ENCODE assay signal across 17 mouse cellular contexts in the genomic region with DNA sequence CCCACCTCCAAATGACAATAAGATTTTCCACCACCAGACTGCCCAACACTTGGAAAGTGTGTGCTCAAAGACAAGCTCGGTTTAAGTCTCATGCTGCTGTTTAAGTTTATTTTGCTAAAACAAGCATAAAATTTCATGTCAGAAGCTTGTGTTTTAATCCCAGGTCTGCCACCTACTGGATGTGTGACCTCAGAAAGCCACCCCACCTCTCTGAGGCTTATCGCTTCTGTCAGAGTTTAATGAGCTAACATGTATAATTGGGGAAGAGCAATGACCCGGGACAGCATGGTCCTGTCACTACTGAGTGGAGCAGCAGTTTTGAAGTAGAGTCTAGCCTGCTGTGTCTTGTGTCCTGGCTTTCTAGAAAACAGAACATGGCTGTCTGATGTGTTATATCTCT.
A peak's percentile ranks its signal among the peaks of the same experiment; 100 is the strongest.
DNase-seq lines count a peak whose midpoint lies in the region; ATAC-seq and TF ChIP-seq lines count a peak whose summit lies in the region.
"Had no signal": no experiment of that assay in that cellular context is flagged by ENCODE, and none has a peak within 500 bp of the region (broad histone marks: within the 10 kb centered on the region; RNA-seq: fewer than 3 reads in every experiment).

No protein-coding gene starts in this region.

- no peaks in the 10 kb centered on the region for H3K27me3 ChIP-seq in kidney, embryonic 14.5 days (ENCODE audit: control insufficient read depth, insufficient read depth, low read length)
- no peaks in the 10 kb centered on the region for H3K27me3 ChIP-seq in lung, postnatal 0 days (replicated peaks; ENCODE audit: insufficient read depth, low read length)
- no peaks in the 10 kb centered on the region for H3K27me3 ChIP-seq in hindbrain, embryonic 11.5 days (ENCODE audit: control insufficient read depth, insufficient read depth, low read length)
- H3K27me3 ChIP-seq: heart, embryonic 15.5 days; limb, embryonic 15.5 days; neural tube, embryonic 12.5 days had no signal

- H3K36me3 ChIP-seq in kidney, embryonic 14.5 days (ENCODE audit: control insufficient read depth, insufficient read depth, low read length) = no peaks in the 10 kb centered on the region
- H3K36me3 ChIP-seq in lung, postnatal 0 days (ENCODE audit: insufficient read depth, low read length) = no peaks in the 10 kb centered on the region
- H3K36me3 ChIP-seq in hindbrain, embryonic 11.5 days (ENCODE audit: control insufficient read depth, insufficient read depth, low read length) = no peaks in the 10 kb centered on the region
- H3K36me3 ChIP-seq: heart, embryonic 15.5 days; limb, embryonic 15.5 days; neural tube, embryonic 12.5 days had no signal

- no peak for ATAC-seq in kidney, embryonic 14.5 days (ENCODE audit: low FRiP score, low TSS enrichment)
- no peak for ATAC-seq in lung, postnatal 0 days
- ATAC-seq in hindbrain, embryonic 11.5 days (ENCODE audit: low FRiP score) = no peak
- ATAC-seq: forebrain, embryonic 16.5 days; midbrain, embryonic 16.5 days had no signal

- no peak overlapping the region for H3K27ac ChIP-seq in kidney, embryonic 14.5 days (ENCODE audit: low read depth, low read length)
- H3K27ac ChIP-seq in lung, postnatal 0 days (ENCODE audit: low read length) = no peak overlapping the region
- no peak overlapping the region for H3K27ac ChIP-seq in cortical plate, adult 2 months (ENCODE audit: insufficient read depth, low read length)
- H3K27ac ChIP-seq in hindbrain, embryonic 11.5 days (ENCODE audit: low read depth, low read length) = no peak overlapping the region
- H3K27ac ChIP-seq: heart, embryonic 15.5 days; hindbrain, embryonic 14.5 days; limb, embryonic 15.5 days; neural tube, embryonic 12.5 days had no signal

- no peak overlapping the region for H3K9ac ChIP-seq in kidney, embryonic 14.5 days (ENCODE audit: low read depth, low read length)
- no peak overlapping the region for H3K9ac ChIP-seq in lung, postnatal 0 days (replicated peaks; ENCODE audit: low read depth)
- no peak overlapping the region for H3K9ac ChIP-seq in hindbrain, embryonic 11.5 days (ENCODE audit: low read depth, low read length)
- H3K9ac ChIP-seq: heart, embryonic 15.5 days; hindbrain, embryonic 14.5 days; limb, embryonic 15.5 days; neural tube, embryonic 12.5 days had no signal

- H3K4me2 ChIP-seq in kidney, embryonic 14.5 days (replicated peaks; ENCODE audit: low read depth, low read length) = no peak overlapping the region
- H3K4me2 ChIP-seq in lung, postnatal 0 days (replicated peaks; ENCODE audit: low read depth, low read length) = no peak overlapping the region
- no peak overlapping the region for H3K4me2 ChIP-seq in hindbrain, embryonic 11.5 days (replicated peaks; ENCODE audit: low read depth, low read length)
- H3K4me2 ChIP-seq: heart, embryonic 15.5 days; hindbrain, embryonic 14.5 days; limb, embryonic 15.5 days; neural tube, embryonic 12.5 days had no signal

- peak; percentile 22 for DNase-seq in adrenal gland, postnatal 10 days
- no peak for DNase-seq in adrenal gland, postnatal 14 days
- DNase-seq in kidney, adult 9 months = peak; percentile 7
- DNase-seq in lung, postnatal 0 days (ENCODE audit: low spot score) = no peak
- DNase-seq in lung, postnatal 4 days = no peak
- no peak for DNase-seq in hindbrain, embryonic 11.5 days (ENCODE audit: low spot score)
- DNase-seq: gastrocnemius, postnatal 36 days; spleen, adult 18-20 months; thymus, postnatal 4 days had no signal

- H3K9me3 ChIP-seq in kidney, embryonic 14.5 days (ENCODE audit: control insufficient read depth, low read length) = no peaks in the 10 kb centered on the region
- H3K9me3 ChIP-seq in lung, postnatal 0 days (ENCODE audit: low read length) = no peaks in the 10 kb centered on the region
- no peaks in the 10 kb centered on the region for H3K9me3 ChIP-seq in hindbrain, embryonic 11.5 days (ENCODE audit: control insufficient read depth, low read length)
- H3K9me3 ChIP-seq: heart, embryonic 15.5 days; limb, embryonic 15.5 days; neural tube, embryonic 12.5 days had no signal

- no peak overlapping the region for H3K4me3 ChIP-seq in kidney, embryonic 14.5 days (ENCODE audit: low read length)
- no peak overlapping the region for H3K4me3 ChIP-seq in lung, postnatal 0 days (ENCODE audit: low read depth, low read length)
- no peak overlapping the region for H3K4me3 ChIP-seq in cortical plate, adult 2 months (ENCODE audit: insufficient read depth, low read length)
- H3K4me3 ChIP-seq in hindbrain, embryonic 11.5 days (ENCODE audit: low read depth, low read length) = no peak overlapping the region
- H3K4me3 ChIP-seq: heart, embryonic 15.5 days; limb, embryonic 15.5 days; neural tube, embryonic 12.5 days had no signal

- no peak for TF ChIP-seq EP300 in lung, postnatal 0 days (IDR thresholded peaks at IDR 0.05)

- H3K4me1 ChIP-seq in kidney, embryonic 14.5 days (ENCODE audit: control insufficient read depth, insufficient read depth, low read length) = no peaks in the 10 kb centered on the region
- H3K4me1 ChIP-seq in lung, postnatal 0 days (ENCODE audit: insufficient read depth, low read depth, low read length) = no peaks in the 10 kb centered on the region
- H3K4me1 ChIP-seq in cortical plate, adult 2 months (ENCODE audit: control insufficient read depth, insufficient read depth, low read length) = no peaks in the 10 kb centered on the region
- no peaks in the 10 kb centered on the region for H3K4me1 ChIP-seq in hindbrain, embryonic 11.5 days (replicated peaks; ENCODE audit: control insufficient read depth, insufficient read depth, low read length)
- H3K4me1 ChIP-seq: heart, embryonic 15.5 days; limb, embryonic 15.5 days; neural tube, embryonic 12.5 days had no signal

- peak; percentile 49 for TF ChIP-seq CTCF in lung, postnatal 0 days (IDR thresholded peaks at IDR 0.05)
- TF ChIP-seq CTCF in cortical plate, adult 2 months (IDR thresholded peaks at IDR 0.05; ENCODE audit: extremely low read depth, insufficient read depth, low read length) = peak; percentile 29; the same call in 1 of the 2 replicates

- 31% methylated on average over 3 of the region's 3 CpGs for whole genome bisulfite sequencing in kidney, embryonic 14.5 days
- 44% methylated on average over 3 of the region's 3 CpGs for WGBS in lung, postnatal 0 days
- 66% methylated on average over 3 of the region's 3 CpGs for WGBS in hindbrain, embryonic 11.5 days

- no peak for TF ChIP-seq POLR2A in cortical plate, adult 2 months (IDR thresholded peaks at IDR 0.05; ENCODE audit: extremely low read depth, insufficient read depth, low read length)

Comparison
In these comparisons a context has a peak if more than half of its experiments do, and no peak if none do; other contexts are left out.
1. DNase-seq: peak in adrenal gland, postnatal 10 days (single experiment) and kidney, adult 9 months (single experiment); none in adrenal gland, postnatal 14 days (single experiment), lung, postnatal 0 days (single experiment), lung, postnatal 4 days (0 of 2) and hindbrain, embryonic 11.5 days (single experiment).